Mouse (Mus musculus) CD4-positive helper T cell, adult 2 months (primary cell): ENCODE measurements around the gene Rasgef1c.

ENCODE experiments used
- DNase-seq: peaks from one replicate; pipeline ENCODE4 v3.0.0-alpha.2; 2012; ENCODE audit warnings: low read depth, missing footprints, low spot score

The Rasgef1c gene

GRCm38 (mm10) chr11:49974675-49975074, 73.0 kb downstream of the Rasgef1c start:
- DNase-seq: no peak

DNA sequence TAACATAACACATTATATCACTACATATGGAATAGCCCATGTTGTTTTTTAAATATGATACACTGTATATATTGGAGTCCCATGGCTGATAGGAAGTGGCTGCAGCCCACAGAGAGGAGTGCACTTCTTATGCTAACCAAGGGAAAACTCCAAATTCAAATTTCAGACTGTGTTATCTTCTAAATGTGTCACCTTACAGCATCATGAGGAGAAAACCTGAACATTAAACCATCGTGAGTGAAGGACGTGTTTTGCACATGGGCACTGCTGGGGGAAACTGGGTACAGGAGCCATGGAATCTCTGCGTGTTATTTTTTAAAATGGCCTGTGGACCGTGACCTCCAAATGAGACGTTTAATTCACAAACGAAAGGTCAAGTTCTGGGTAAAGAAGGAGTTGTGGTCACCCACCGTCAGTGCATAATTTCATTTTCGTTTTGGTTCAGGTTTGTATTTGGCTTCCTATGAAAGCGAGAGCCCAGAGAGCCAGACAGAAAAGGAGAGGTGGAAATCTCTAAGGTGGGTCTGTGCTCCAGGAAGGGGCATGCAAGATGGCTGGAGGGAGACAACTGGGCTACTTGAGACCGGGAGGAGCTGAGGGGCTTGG, 76.4 kb downstream of the Rasgef1c start:
- DNase-seq: peak; percentile 27

DNA sequence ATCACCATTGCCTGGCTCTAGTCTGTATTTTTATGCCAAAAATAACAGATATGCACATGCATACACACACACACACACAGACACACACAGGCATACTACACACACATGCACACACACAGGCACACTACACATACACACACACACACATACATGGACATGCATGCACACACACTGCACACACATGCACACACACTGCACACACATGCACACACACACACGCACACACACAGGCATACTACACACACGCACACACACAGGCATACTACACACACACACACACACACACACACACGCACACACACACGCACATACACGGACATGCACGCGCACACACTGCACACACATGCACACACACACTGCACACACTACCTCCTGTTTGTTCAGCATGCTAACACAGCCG, 77.3 kb downstream of the Rasgef1c start:
- no peak for DNase-seq

DNA sequence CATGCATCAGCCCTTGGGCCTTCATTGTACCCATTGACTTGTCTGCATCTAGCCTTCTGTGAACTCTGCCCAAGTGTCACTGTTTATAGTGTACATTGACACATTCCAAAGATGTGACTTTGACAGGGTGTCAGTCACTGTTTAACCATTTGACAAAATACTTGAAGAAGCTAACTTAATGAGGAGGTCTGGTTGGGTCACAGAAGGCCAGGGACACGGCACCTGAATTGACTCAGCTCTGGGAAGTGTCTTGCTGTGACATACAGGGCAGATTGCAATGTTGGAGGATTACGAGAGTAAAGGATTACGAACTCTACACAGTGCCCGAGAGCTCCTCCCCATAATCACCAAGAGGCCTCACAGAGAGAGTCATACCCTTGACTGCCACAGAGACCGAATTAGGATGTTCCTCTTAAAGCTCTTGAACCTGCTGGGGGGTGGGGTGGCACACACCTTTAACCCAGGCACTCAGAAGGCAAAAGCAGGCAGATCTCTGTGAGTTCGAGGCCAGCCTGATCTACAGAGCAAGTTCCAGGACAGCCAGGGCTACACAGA, 79.1 kb downstream of the Rasgef1c start:
- DNase-seq: no peak

GRCm38 (mm10) chr11:49981321-49981963, 79.8 kb downstream of the Rasgef1c start:
- no peak for DNase-seq

DNA sequence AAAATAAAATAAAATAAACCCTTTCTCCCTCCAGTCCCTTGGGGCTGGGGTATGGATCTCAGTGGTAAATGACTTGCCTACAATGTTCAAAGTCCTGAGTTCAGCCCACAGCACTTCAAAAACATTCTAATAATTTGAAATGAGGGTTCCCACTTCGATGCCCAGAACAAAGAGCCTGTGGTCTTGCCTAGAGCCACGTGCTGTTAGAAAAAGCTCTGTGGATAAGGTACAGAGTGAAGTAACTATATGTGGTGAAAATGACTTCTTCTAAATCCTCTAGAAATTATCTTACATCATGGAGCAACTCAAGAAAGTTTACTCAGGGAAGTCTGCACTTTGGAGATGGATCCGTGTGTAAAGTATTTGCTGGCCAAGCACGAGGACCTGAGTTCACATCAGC, 80.5 kb downstream of the Rasgef1c start:
- no peak for DNase-seq

DNA sequence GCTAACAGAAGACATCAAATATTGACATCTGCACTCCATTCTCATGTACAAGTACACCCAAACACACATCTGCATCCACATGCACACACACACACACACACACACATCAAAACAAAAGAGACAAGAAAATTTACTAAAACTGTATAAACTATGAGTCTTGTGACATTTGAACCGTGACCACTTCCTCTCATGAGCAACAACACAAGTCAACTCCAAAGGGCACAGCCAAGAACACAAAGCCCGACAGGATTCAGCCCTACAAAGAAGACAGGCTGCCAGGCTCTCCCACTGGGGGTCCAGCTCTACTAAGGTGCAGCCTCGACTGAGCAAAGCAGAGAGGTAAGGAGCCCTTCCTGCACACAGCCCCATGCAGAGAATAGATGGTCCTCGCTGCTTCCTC, 81.2 kb downstream of the Rasgef1c start:
- peak; percentile 65 for DNase-seq

- peak; percentile 65 for DNase-seq
Measured at GRCm38 (mm10) chr11:49983875-49984552, 82.4 kb downstream of the Rasgef1c start.

DNA sequence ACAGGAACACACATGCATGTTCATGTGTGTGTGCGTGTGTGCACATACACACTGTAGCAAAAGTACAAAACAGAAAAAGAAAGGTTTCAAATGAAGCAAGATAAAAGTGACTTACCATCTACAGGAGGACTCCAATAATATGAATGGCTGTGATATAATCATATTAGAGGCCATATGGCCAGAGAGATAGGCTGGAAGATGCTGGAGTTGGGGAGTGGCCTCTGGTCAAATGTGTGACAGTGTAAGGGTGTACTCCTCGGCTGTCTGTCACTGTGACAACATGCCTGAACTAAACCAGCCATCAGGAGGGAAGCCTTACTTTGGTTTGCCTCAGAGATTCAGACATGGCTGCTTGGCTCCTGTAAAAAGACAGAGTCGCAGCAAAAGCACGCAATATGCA, 83.4 kb downstream of the Rasgef1c start:
- no peak for DNase-seq

GRCm38 (mm10) chr11:49986277-49987036, 84.8 kb downstream of the Rasgef1c start:
- peak; percentile 60 for DNase-seq

- peak; percentile 36 for DNase-seq
Measured at GRCm38 (mm10) chr11:49994536-49994935, 92.9 kb downstream of the Rasgef1c start.

DNA sequence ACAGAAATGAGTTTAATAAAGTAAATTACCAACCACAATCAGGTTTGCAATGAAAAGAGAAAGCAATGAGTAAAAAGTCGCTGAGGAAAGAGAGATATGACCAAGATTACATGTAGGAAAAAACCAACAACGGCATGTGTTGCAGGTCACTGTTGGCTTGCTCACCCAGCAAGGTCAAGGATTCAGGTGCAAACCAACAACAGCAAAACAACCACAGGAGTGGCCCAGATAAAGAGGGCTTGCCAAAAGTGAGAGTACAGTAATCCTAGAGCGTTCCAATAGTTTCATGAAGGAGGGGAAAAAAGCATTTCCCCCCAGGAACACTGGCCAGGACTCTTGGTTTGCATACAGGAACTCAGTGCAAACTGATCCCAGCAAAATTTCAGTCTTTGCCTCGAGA, 94.8 kb downstream of the Rasgef1c start:
- DNase-seq: no peak

GRCm38 (mm10) chr11:49997321-49997720, 95.7 kb downstream of the Rasgef1c start:
- no peak for DNase-seq

- DNase-seq: no peak
Measured at GRCm38 (mm10) chr11:50002853-50003252, 101.2 kb downstream of the Rasgef1c start.

DNA sequence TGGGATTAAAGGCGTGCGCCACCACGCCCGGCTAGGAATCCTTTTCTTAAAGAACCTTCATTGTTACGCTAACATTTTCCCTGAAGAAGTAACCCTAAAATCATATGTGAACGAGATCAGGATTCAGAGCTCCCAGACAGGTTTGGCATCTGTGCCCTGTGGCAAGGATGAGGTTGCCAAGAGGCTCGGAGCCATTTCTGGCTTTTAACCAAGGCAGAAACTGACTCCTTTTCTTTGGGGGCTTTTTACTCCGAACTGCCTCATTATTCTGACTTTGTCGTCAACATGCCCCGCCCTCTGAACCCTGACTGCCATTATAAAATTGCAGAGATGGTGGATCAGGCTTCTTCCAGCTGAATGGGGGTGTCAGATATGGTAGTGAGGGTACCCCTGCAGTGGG, 106.1 kb downstream of the Rasgef1c start:
- no peak for DNase-seq

DNA sequence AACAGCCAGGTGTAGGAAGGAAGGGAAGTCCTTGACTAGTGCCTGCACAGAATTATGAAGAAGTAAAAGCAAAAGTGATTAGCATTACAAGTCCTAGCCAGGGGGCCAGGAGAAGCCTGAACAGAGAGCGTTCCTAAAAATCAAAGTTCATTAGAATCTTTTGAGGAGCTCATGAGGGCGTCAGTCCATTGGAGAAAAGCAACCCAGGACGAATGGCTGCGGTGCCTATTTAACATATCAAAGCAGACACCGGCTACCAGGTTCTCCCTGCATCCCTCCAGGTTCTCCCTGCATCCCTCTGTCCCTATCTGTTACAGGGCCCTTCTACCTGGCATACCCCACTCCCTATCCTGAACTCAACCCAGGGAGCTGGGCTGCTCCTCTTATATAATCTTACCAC, 106.6 kb downstream of the Rasgef1c start:
- DNase-seq: no peak

GRCm38 (mm10) chr11:50013016-50013415, 111.4 kb downstream of the Rasgef1c start:
- no peak for DNase-seq

GRCm38 (mm10) chr11:50016503-50016902, 114.9 kb downstream of the Rasgef1c start:
- no peak for DNase-seq

- no peak for DNase-seq
Measured at GRCm38 (mm10) chr11:50017511-50017910, 115.9 kb downstream of the Rasgef1c start.

DNA sequence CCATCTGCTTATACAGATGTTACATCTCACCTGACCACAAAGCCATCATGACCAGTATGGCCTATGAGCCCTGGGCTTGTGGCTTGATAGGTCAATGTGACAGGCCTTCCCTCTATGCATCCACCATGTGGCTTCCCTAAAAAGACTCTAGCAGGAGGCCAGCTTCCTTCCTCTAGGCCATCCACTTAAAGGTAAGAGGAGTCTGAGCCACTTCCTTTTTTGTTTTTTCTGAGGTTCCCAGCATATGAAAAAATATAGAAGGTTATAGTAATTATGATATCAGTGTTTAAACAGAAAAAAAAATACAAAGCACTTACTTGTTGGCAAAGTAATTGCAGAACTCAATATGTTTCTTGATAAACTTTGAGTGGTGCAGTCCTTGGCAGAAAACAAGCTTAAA, 117.2 kb downstream of the Rasgef1c start:
- no peak for DNase-seq

GRCm38 (mm10) chr11:50022085-50022484, 120.5 kb downstream of the Rasgef1c start:
- no peak for DNase-seq

DNA sequence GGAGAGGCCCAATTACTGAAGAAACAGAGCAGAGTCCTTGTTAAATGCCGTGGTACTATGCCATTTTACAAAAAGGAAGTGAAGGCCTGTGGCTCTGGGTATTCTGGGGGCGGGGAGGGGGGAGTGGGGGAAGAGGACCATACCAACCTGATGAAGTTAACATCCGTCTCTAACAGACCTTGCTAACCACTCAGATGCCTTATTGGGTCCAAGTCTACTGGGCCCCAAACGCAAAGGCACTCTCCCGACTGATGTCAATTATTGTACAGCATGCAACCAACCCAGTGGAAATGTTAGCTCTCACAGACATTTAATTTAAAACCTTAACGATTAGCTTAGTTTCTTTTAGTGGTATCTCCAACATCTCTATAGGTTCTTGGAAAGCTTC, 122.8 kb downstream of the Rasgef1c start:
- no peak for DNase-seq
